Mouse (Mus musculus): ENCODE measurements around the gene Otud6a. TPM values are rescaled to one million over a fixed set of nuclear protein-coding genes. Genes with fewer than 3 reads are reported as not detected.

Gene Otud6a
- not detected in 2 replicates for polyA plus RNA-seq (2012; rRNA removed)

GRCm38 (mm10) chrX:100428693-100429092 is at the start of gene Otud6a:
TSS of gene Otud6a (plus strand) at chrX:100429013.

GRCm38 (mm10) chrX:100442617-100443016 is 13.8 kb downstream of the Otud6a start, which contains the start of gene Awat2:
TSS of gene Awat2 (minus strand) at chrX:100442717.

Other genes starting within 250 kb of the Otud6a start
- 0.11 and 0.32 TPM in 2 replicates for gene Awat2, start 13.7 kb downstream of the Otud6a start, polyA plus RNA-seq (2012; rRNA removed)
- 2.8 and 3.6 TPM in 2 replicates for gene Igbp1, start 65.3 kb downstream of the Otud6a start, polyA plus RNA-seq (2012; rRNA removed)
- gene Dgat2l6, start 95.8 kb downstream of the Otud6a start, polyA plus RNA-seq (2012; rRNA removed), result not detected in 2 replicates
- gene Awat1, start 143.2 kb downstream of the Otud6a start, polyA plus RNA-seq (2012; rRNA removed), result not detected in 2 replicates
- gene P2ry4, start 165.9 kb downstream of the Otud6a start, polyA plus RNA-seq (2012; rRNA removed), result 0.63 and 0.75 TPM in 2 replicates
- not detected in 2 replicates for gene Arr3, start 176.5 kb downstream of the Otud6a start, polyA plus RNA-seq (2012; rRNA removed)
- gene Kif4, start 196.7 kb downstream of the Otud6a start, polyA plus RNA-seq (2012; rRNA removed), result 0.10 and 0.36 TPM in 2 replicates
- gene Pdzd11, start 197.6 kb downstream of the Otud6a start, polyA plus RNA-seq (2012; rRNA removed), result 3.5 and 5.2 TPM in 2 replicates